Mouse (Mus musculus) E14TG2a.4 (cell line): ENCODE results near the gene Rbm14.

Source experiments
- CTCF ChIP-seq: conservative IDR thresholded peaks from 2 replicates; pipeline ENCODE4 v1.5.1; 2014; ENCODE audit warnings: low read length
- NANOG ChIP-seq: IDR thresholded peaks from 2 replicates; pipeline ENCODE4 v1.6.1; 2014; ENCODE audit warnings: borderline replicate concordance, low read length, mixed read lengths
- POU5F1 ChIP-seq: IDR thresholded peaks from 2 replicates; pipeline ENCODE4 v1.6.1; 2014; ENCODE audit warnings: low read length, borderline replicate concordance

DNA sequence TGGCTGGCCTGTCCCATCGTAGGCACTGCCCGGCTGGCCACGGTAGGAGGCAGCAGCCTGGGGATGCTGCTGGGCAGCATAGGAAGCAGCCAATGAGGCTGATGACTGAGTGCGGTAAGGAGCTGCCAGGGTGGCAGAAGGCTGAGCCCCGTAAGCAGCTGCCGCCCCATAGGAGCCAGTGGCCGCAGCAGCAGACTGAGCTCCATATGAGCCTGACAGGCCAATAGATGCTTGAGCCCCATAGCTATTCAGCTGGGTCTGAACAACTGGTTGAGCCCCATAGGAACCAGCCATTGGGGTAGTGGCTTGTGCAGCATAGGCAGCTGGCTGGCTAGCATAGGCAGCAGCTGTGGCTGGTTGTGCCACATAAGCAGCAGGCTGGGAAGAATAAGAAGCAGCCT, 8.7 kb downstream of the Rbm14 start:
- TF ChIP-seq CTCF (no peak), NANOG (no peak), POU5F1 (no peak)
